Mouse (Mus musculus) hindbrain, embryonic 16.5 days (tissue): ENCODE data around the gene Eps8. TPM values are rescaled to one million over a fixed set of nuclear protein-coding genes. Genes with fewer than 3 reads are reported as not detected.

Experiments
- ATAC-seq: fragments of 200-750 bp; cut with Nextera tagmentation; 2 replicates; pipeline ENCODE4 v1.8.0; 2017; ENCODE audit warnings: moderate TSS enrichment, moderate library complexity
- H3K27ac ChIP-seq: fragments of 300-500 bp; sonication (generic); 2 replicates; pipeline ENCODE4 v1.5.1; 2014; ENCODE audit warnings: low read depth, mild to moderate bottlenecking, control low read depth, low read length, moderate library complexity
- H3K27me3 ChIP-seq: fragments of 300-500 bp; sonication (generic); replicated peaks from 2 replicates; pipeline ENCODE4 v1.6.1; 2014; ENCODE audit warnings: low read length; ENCODE audit not compliant: control insufficient read depth, insufficient read depth
- H3K36me3 ChIP-seq: fragments of 300-500 bp; sonication (generic); 2 replicates; pipeline ENCODE4 v1.6.1; 2014; ENCODE audit warnings: mild to moderate bottlenecking, low read length, moderate library complexity, mixed read lengths; ENCODE audit not compliant: control insufficient read depth, insufficient read depth
- H3K4me1 ChIP-seq: fragments of 300-500 bp; sonication (generic); 2 replicates; pipeline ENCODE4 v1.6.1; 2014; ENCODE audit warnings: low read depth, low read length; ENCODE audit not compliant: control insufficient read depth, insufficient read depth
- H3K4me2 ChIP-seq: fragments of 300-500 bp; sonication (generic); 2 replicates; pipeline ENCODE4 v1.6.1; 2014; ENCODE audit warnings: mild to moderate bottlenecking, low read length, control low read depth, moderate library complexity
- H3K4me3 ChIP-seq: fragments of 300-500 bp; sonication (generic); 2 replicates; pipeline ENCODE4 v1.5.1; 2014; ENCODE audit warnings: mild to moderate bottlenecking, low read length, control low read depth, moderate library complexity
- H3K9ac ChIP-seq: fragments of 300-500 bp; sonication (generic); 2 replicates; pipeline ENCODE4 v1.6.1; 2014; ENCODE audit warnings: low read depth, mild to moderate bottlenecking, control low read depth, low read length, moderate library complexity
- H3K9me3 ChIP-seq: fragments of 300-500 bp; sonication (generic); 2 replicates; pipeline ENCODE4 v1.6.1; 2014; ENCODE audit warnings: mild to moderate bottlenecking, low read length, moderate library complexity; ENCODE audit not compliant: control insufficient read depth
- WGBS: fragments of 180-500 bp; shearing (Covaris S2); extraction: QIAGEN DNeasy Blood & Tissue Kit; methylation state at CpG from one replicate; pipeline ENCODE4 v1.1.7; 2014; 5-methylcytosine and 5-hydroxymethylcytosine counted together
- polyA plus RNA-seq: library from polyadenylated mRNA; unstranded; fragments of >200 nt; fragmentation: Nextera tagmentation; extraction: Ambion mirVana; gene quantifications from 2 replicates; pipeline ENCODE4 v1.2.1, GENCODE M21; 2015

The Eps8 gene
- polyA plus RNA-seq, 1 experiment from 2014 or later = 33.7 TPM

- peaks cover 6% of the 10 kb centered on the region; the same call in 1 of the 2 replicates for H3K36me3 ChIP-seq
- H3K4me3 ChIP-seq = no peak overlapping the region
- H3K4me1 ChIP-seq = peaks cover 6% of the 10 kb centered on the region
- no peaks in the 10 kb centered on the region for H3K27me3 ChIP-seq
- H3K4me2 ChIP-seq = no peak overlapping the region
- no peak overlapping the region for H3K27ac ChIP-seq
- H3K9me3 ChIP-seq = no peaks in the 10 kb centered on the region; the same call in 1 of the 2 replicates
- ATAC-seq = no peak
- WGBS = 83% methylated on average over 7 of the region's 7 CpGs
- no peak overlapping the region for H3K9ac ChIP-seq
Measured at GRCm38 (mm10) chr6:137539219-137539618, 115.5 kb downstream of the Eps8 start.

- H3K4me1 ChIP-seq = no peaks in the 10 kb centered on the region
- peaks cover 6% of the 10 kb centered on the region; the same call in 1 of the 2 replicates for H3K36me3 ChIP-seq
- no peak overlapping the region for H3K27ac ChIP-seq
- H3K9ac ChIP-seq = no peak overlapping the region
- no peaks in the 10 kb centered on the region; the same call in 1 of the 2 replicates for H3K9me3 ChIP-seq
- 92% methylated on average over 8 of the region's 8 CpGs for WGBS
- H3K4me2 ChIP-seq = no peak overlapping the region
- ATAC-seq = no peak
- H3K4me3 ChIP-seq = no peak overlapping the region
- no peaks in the 10 kb centered on the region for H3K27me3 ChIP-seq
Measured at GRCm38 (mm10) chr6:137532758-137533157, 121.9 kb downstream of the Eps8 start.

GRCm38 (mm10) chr6:137525769-137526168 is 128.9 kb downstream of the Eps8 start:
- no peaks in the 10 kb centered on the region for H3K36me3 ChIP-seq
- no peak overlapping the region for H3K4me3 ChIP-seq
- H3K27me3 ChIP-seq = no peaks in the 10 kb centered on the region
- H3K4me1 ChIP-seq = no peaks in the 10 kb centered on the region; the same call in 1 of the 2 replicates
- no peak overlapping the region for H3K27ac ChIP-seq
- H3K9me3 ChIP-seq = no peaks in the 10 kb centered on the region
- WGBS = 16% methylated on average over 3 of the region's 3 CpGs
- no peak overlapping the region for H3K4me2 ChIP-seq
- no peak overlapping the region for H3K9ac ChIP-seq
- peak; percentile 64; the same call in 1 of the 2 replicates for ATAC-seq

GRCm38 (mm10) chr6:137520343-137520704 is 134.4 kb downstream of the Eps8 start:
- Histone ChIP-seq H3K36me3 (no peaks in the 10 kb centered on the region; the same call in 1 of the 2 replicates), H3K27me3 (no peaks in the 10 kb centered on the region), H3K4me3 (no peak overlapping the region), H3K4me1 (peaks cover 6% of the 10 kb centered on the region; the same call in 1 of the 2 replicates), H3K27ac (no peak overlapping the region), H3K9me3 (no peaks in the 10 kb centered on the region), H3K9ac (no peak overlapping the region), H3K4me2 (no peak overlapping the region)
- ATAC-seq = peak; percentile 24; the same call in 1 of the 2 replicates
- WGBS = 74% methylated on average over 8 of the region's 8 CpGs

GRCm38 (mm10) chr6:137519529-137520342 is 134.9 kb downstream of the Eps8 start:
- Histone ChIP-seq H3K4me2 (no peak overlapping the region), H3K4me3 (no peak overlapping the region), H3K9me3 (no peaks in the 10 kb centered on the region), H3K36me3 (no peaks in the 10 kb centered on the region; the same call in 1 of the 2 replicates), H3K27me3 (no peaks in the 10 kb centered on the region), H3K4me1 (peaks cover 6% of the 10 kb centered on the region; the same call in 1 of the 2 replicates), H3K9ac (no peak overlapping the region), H3K27ac (no peak overlapping the region)
- peak; percentile 65 for ATAC-seq
- WGBS = 44% methylated on average over 11 of the region's 11 CpGs

GRCm38 (mm10) chr6:137514872-137515271 is 139.8 kb downstream of the Eps8 start:
- 86% methylated on average over 4 of the region's 4 CpGs for WGBS
- H3K9me3 ChIP-seq = no peaks in the 10 kb centered on the region
- H3K4me3 ChIP-seq = no peak overlapping the region
- H3K4me2 ChIP-seq = no peak overlapping the region
- no peak overlapping the region for H3K27ac ChIP-seq
- H3K27me3 ChIP-seq = no peaks in the 10 kb centered on the region
- no peak for ATAC-seq
- H3K4me1 ChIP-seq = peaks cover 2% of the 10 kb centered on the region; the same call in 1 of the 2 replicates
- H3K9ac ChIP-seq = no peak overlapping the region
- H3K36me3 ChIP-seq = no peaks in the 10 kb centered on the region; the same call in 1 of the 2 replicates

- WGBS = 88% methylated on average over 5 of the region's 5 CpGs
- H3K27ac ChIP-seq = no peak overlapping the region
- H3K4me3 ChIP-seq = no peak overlapping the region
- H3K9ac ChIP-seq = no peak overlapping the region
- H3K36me3 ChIP-seq = peaks cover 3% of the 10 kb centered on the region; the same call in 1 of the 2 replicates
- H3K4me1 ChIP-seq = no peaks in the 10 kb centered on the region
- ATAC-seq = no peak
- no peak overlapping the region for H3K4me2 ChIP-seq
- no peaks in the 10 kb centered on the region for H3K9me3 ChIP-seq
- no peaks in the 10 kb centered on the region for H3K27me3 ChIP-seq
Measured at GRCm38 (mm10) chr6:137512753-137513152, 141.9 kb downstream of the Eps8 start.

- Histone ChIP-seq H3K36me3 (peaks cover 5% of the 10 kb centered on the region; the same call in 1 of the 2 replicates), H3K4me3 (no peak overlapping the region), H3K27ac (no peak overlapping the region), H3K27me3 (no peaks in the 10 kb centered on the region), H3K9ac (no peak overlapping the region), H3K9me3 (no peaks in the 10 kb centered on the region), H3K4me2 (no peak overlapping the region), H3K4me1 (no peaks in the 10 kb centered on the region)
- no peak for ATAC-seq
- WGBS = 76% methylated on average over 14 of the region's 14 CpGs
Measured at GRCm38 (mm10) chr6:137509341-137510045, 145.2 kb downstream of the Eps8 start.

GRCm38 (mm10) chr6:137508936-137509335 is 145.7 kb downstream of the Eps8 start:
- ATAC-seq = no peak
- peaks cover 5% of the 10 kb centered on the region; the same call in 1 of the 2 replicates for H3K36me3 ChIP-seq
- WGBS = 98% methylated on average over 19 of the region's 19 CpGs

More at GRCm38 (mm10) chr6:137508936-137509335, 145.7 kb downstream of the Eps8 start:
- Histone ChIP-seq H3K27ac (no peak overlapping the region), H3K4me3 (no peak overlapping the region), H3K9me3 (no peaks in the 10 kb centered on the region), H3K4me1 (no peaks in the 10 kb centered on the region), H3K9ac (no peak overlapping the region), H3K27me3 (no peaks in the 10 kb centered on the region), H3K4me2 (no peak overlapping the region)
